Mouse (Mus musculus): Measurements from ENCODE around the gene Insl3. TPM values are rescaled to one million over a fixed set of nuclear protein-coding genes. Genes with fewer than 3 reads are reported as not detected.

The Insl3 gene
- polyA plus RNA-seq, 1 experiment from 2014 or later: 1.3 TPM

DNA sequence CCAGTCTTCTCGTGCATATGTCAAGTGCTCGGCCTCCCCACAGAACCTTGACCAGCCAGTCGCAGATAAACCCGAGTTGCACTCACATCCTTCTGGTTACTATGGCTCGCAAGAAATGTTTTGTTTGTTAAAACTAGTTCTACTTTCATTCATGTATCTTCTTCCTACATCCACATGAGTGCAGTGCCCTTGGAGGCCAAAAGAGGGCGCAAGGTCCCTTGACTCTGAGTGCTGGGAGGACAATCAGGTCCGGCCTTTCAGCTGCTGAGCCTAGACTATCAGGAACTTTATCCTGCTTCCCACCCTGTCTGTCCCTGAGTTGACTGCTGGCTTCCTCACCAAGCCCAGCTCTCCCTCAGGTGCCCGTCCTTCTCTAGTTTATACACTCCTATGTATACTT is 18.9 kb downstream of the Insl3 start:
- ATAC-seq (replicated peaks; ENCODE audit: low FRiP score): no peak
- peaks cover 43% of the 10 kb centered on the region for H3K27me3 ChIP-seq (replicated peaks; ENCODE audit: control insufficient read depth, insufficient read depth, low read length)
- H3K9me3 ChIP-seq (ENCODE audit: control insufficient read depth, low read length): no peaks in the 10 kb centered on the region
- no peak overlapping the region for H3K4me3 ChIP-seq (ENCODE audit: low read depth, low read length)
- H3K9ac ChIP-seq (ENCODE audit: low read depth, low read length): no peak overlapping the region
- no peak for DNase-seq (ENCODE audit: low spot score)
- H3K27ac ChIP-seq (ENCODE audit: low read depth, low read length): no peak overlapping the region
- WGBS: 29% methylated on average over 8 of the region's 8 CpGs
- H3K36me3 ChIP-seq (ENCODE audit: control insufficient read depth, insufficient read depth, low read length): no peaks in the 10 kb centered on the region
- no peak overlapping the region for H3K4me2 ChIP-seq
- peaks cover 1% of the 10 kb centered on the region for H3K4me1 ChIP-seq (replicated peaks; ENCODE audit: control insufficient read depth, insufficient read depth, low read length)

DNA sequence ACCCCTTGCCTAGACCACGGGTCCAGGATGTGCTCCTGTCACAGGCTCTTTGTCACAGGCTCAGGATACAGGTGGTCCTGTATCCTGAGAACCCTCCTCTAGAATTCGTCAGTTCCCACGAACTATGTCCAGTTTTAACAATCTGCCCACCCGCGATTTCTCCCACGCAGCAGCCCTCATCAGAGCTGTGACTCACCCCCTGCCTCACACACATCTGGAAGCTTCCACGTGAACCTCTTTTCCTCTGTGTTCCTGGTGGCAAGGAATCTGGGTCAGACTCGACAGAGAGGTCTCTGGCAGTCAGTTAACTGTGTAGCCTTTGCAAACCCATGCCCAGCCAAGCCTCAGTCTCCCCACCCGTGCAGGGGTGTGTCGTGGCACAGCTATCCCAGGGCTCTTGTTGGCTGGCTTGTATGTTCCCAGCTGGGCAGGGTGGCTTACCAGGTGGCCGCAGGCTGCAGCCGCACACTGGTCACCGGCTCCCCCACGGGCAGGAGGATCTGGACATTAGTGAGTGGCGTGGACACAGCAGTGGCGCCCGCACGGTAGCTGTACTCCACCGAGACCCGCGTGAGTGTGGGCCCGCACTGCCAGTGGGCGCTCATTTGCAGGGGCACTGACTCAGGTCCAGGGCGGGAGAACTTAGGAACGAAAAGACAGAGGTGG is 20.3 kb downstream of the Insl3 start:
- no peaks in the 10 kb centered on the region for H3K9me3 ChIP-seq (ENCODE audit: control insufficient read depth, low read length)
- DNase-seq (ENCODE audit: low spot score) (no peak), ATAC-seq (replicated peaks; ENCODE audit: low FRiP score) (no peak)
- peaks cover 37% of the 10 kb centered on the region for H3K27me3 ChIP-seq (replicated peaks; ENCODE audit: control insufficient read depth, insufficient read depth, low read length)
- H3K36me3 ChIP-seq (ENCODE audit: control insufficient read depth, insufficient read depth, low read length): no peaks in the 10 kb centered on the region
- WGBS: 40% methylated on average over 25 of the region's 25 CpGs
- H3K9ac ChIP-seq (ENCODE audit: low read depth, low read length): no peak overlapping the region
- H3K4me3 ChIP-seq (ENCODE audit: low read depth, low read length): 0 out of 2 replicates have a peak overlapping the region, but pooled peaks have one; percentile 7
- H3K4me1 ChIP-seq (replicated peaks; ENCODE audit: control insufficient read depth, insufficient read depth, low read length): no peaks in the 10 kb centered on the region; the same call in 1 of the 2 replicates
- H3K27ac ChIP-seq (ENCODE audit: low read depth, low read length): no peak overlapping the region
- H3K4me2 ChIP-seq: peak overlapping the region; percentile 52

DNA sequence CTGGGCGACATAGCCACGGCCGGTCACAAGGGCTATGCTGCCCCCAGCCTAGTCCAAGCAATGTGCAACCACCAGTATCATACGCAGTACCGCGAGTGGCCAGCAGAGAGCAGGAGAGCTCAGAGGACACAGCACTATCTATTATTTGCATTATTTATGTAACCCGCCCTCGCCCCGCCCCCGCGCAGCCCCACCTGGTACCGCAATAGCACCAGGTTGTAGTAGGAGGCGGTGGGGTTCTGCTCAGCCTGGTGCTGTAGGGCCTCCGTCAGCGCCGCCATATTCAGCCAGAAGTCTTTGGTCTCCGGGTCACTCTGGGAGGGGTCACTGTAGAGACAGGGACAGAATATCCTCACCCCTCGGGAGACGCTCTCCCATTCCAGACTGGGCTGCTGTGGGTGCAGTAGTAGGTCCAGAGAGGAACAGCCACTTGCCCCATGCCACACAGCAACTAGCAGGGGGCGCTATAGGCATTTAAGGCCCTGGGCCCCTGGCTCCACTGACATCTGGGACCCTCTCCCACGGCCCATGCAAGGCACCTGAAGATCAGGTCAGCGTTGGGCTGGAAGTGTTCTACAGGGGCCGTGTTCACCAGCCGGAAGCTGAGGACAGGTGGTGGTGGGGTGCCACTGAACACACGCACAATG is 20.9 kb downstream of the Insl3 start:
- Histone ChIP-seq H3K4me2 (peak overlapping the region; percentile 52), H3K4me3 (ENCODE audit: low read depth, low read length) (0 out of 2 replicates have a peak overlapping the region, but pooled peaks have one; percentile 7)
- peak; percentile 74 for ATAC-seq (replicated peaks; ENCODE audit: low FRiP score)

DNA sequence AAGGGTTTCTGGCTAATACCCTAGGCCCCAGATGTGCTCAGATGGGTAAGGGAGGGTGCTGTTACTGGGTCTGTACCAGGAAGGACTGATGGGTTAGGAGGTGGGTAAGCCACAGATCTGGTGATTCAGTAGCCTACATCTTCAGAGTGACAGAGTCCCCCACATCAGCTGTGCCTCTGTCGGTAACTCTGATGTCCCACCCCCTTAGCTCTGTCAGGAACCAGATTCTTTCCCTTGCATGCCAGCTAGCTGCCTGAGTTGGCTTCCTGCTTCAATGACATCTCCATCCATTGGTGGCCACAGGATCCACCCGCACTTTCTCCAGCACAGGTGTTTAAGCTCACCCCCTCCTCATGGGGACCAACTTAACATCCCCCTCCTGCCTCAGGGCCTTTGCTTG is 22.6 kb downstream of the Insl3 start:
- ATAC-seq (replicated peaks; ENCODE audit: low FRiP score): no peak
- WGBS: 70% methylated on average over 2 of the region's 2 CpGs

More for the DNA sequence above, 20.9 kb downstream of the Insl3 start:
- H3K9ac ChIP-seq (ENCODE audit: low read depth, low read length): no peak overlapping the region
- no peaks in the 10 kb centered on the region for H3K9me3 ChIP-seq (ENCODE audit: control insufficient read depth, low read length)
- peak; percentile 81 for DNase-seq (ENCODE audit: low spot score)
- H3K27me3 ChIP-seq (replicated peaks; ENCODE audit: control insufficient read depth, insufficient read depth, low read length): peaks cover 33% of the 10 kb centered on the region
- no peaks in the 10 kb centered on the region; the same call in 1 of the 2 replicates for H3K4me1 ChIP-seq (replicated peaks; ENCODE audit: control insufficient read depth, insufficient read depth, low read length)
- H3K36me3 ChIP-seq (ENCODE audit: control insufficient read depth, insufficient read depth, low read length): no peaks in the 10 kb centered on the region
- 23% methylated on average over 25 of the region's 25 CpGs for WGBS
- no peak overlapping the region for H3K27ac ChIP-seq (ENCODE audit: low read depth, low read length)

GRCm38 (mm10) chr8:71715531-71715930 is 26.5 kb downstream of the Insl3 start:
- Histone ChIP-seq H3K4me2 (no peak overlapping the region), H3K36me3 (ENCODE audit: control insufficient read depth, insufficient read depth, low read length) (no peaks in the 10 kb centered on the region), H3K4me1 (replicated peaks; ENCODE audit: control insufficient read depth, insufficient read depth, low read length) (no peaks in the 10 kb centered on the region), H3K27ac (ENCODE audit: low read depth, low read length) (no peak overlapping the region), H3K27me3 (replicated peaks; ENCODE audit: control insufficient read depth, insufficient read depth, low read length) (peaks cover 5% of the 10 kb centered on the region; the same call in 1 of the 2 replicates), H3K4me3 (ENCODE audit: low read depth, low read length) (no peak overlapping the region), H3K9me3 (ENCODE audit: control insufficient read depth, low read length) (no peaks in the 10 kb centered on the region), H3K9ac (ENCODE audit: low read depth, low read length) (no peak overlapping the region)
- no peak for ATAC-seq (replicated peaks; ENCODE audit: low FRiP score)
- 48% methylated on average over 8 of the region's 8 CpGs for WGBS
- DNase-seq (ENCODE audit: low spot score): no peak

More for the DNA sequence above, 22.6 kb downstream of the Insl3 start:
- Histone ChIP-seq H3K27me3 (replicated peaks; ENCODE audit: control insufficient read depth, insufficient read depth, low read length) (peaks cover 27% of the 10 kb centered on the region), H3K4me1 (replicated peaks; ENCODE audit: control insufficient read depth, insufficient read depth, low read length) (no peaks in the 10 kb centered on the region; the same call in 1 of the 2 replicates), H3K36me3 (ENCODE audit: control insufficient read depth, insufficient read depth, low read length) (no peaks in the 10 kb centered on the region), H3K9ac (ENCODE audit: low read depth, low read length) (no peak overlapping the region), H3K27ac (ENCODE audit: low read depth, low read length) (no peak overlapping the region), H3K4me3 (ENCODE audit: low read depth, low read length) (no peak overlapping the region), H3K9me3 (ENCODE audit: control insufficient read depth, low read length) (no peaks in the 10 kb centered on the region), H3K4me2 (no peak overlapping the region)
- DNase-seq (ENCODE audit: low spot score): no peak

GRCm38 (mm10) chr8:71716561-71717053 is 27.6 kb downstream of the Insl3 start:
- DNase-seq (ENCODE audit: low spot score) (no peak), ATAC-seq (replicated peaks; ENCODE audit: low FRiP score) (no peak)
- Histone ChIP-seq H3K9ac (ENCODE audit: low read depth, low read length) (no peak overlapping the region), H3K27ac (ENCODE audit: low read depth, low read length) (no peak overlapping the region), H3K4me2 (no peak overlapping the region), H3K4me1 (replicated peaks; ENCODE audit: control insufficient read depth, insufficient read depth, low read length) (no peaks in the 10 kb centered on the region), H3K27me3 (replicated peaks; ENCODE audit: control insufficient read depth, insufficient read depth, low read length) (no peaks in the 10 kb centered on the region), H3K4me3 (ENCODE audit: low read depth, low read length) (no peak overlapping the region), H3K36me3 (ENCODE audit: control insufficient read depth, insufficient read depth, low read length) (no peaks in the 10 kb centered on the region), H3K9me3 (ENCODE audit: control insufficient read depth, low read length) (no peaks in the 10 kb centered on the region)
- WGBS: 74% methylated on average over 13 of the region's 13 CpGs

DNA sequence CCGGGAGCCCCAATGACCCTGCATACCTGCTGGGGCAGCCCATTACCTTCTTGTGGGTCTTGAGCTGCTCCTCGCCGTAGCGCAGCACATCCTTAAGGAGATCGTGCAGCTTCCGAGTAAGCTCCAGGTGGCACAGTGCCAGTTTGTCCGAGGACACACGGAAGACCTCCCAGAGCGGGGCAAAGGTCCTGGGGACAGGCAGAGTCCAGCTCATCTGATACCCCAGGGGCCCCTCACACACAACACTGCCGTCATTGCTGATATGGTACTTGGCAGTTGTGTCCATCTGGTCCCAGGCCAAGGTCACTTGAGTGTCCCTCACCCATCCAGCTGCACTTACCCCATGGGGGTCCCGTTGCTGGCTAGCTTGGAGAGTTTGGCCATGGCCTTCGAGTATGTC is 28.1 kb downstream of the Insl3 start:
- WGBS: 83% methylated on average over 12 of the region's 12 CpGs
- no peak overlapping the region for H3K27ac ChIP-seq (ENCODE audit: low read depth, low read length)
- no peaks in the 10 kb centered on the region for H3K4me1 ChIP-seq (replicated peaks; ENCODE audit: control insufficient read depth, insufficient read depth, low read length)
- H3K36me3 ChIP-seq (ENCODE audit: control insufficient read depth, insufficient read depth, low read length): no peaks in the 10 kb centered on the region
- DNase-seq (ENCODE audit: low spot score): no peak
- no peak overlapping the region for H3K4me2 ChIP-seq
- H3K27me3 ChIP-seq (replicated peaks; ENCODE audit: control insufficient read depth, insufficient read depth, low read length): no peaks in the 10 kb centered on the region
- ATAC-seq (replicated peaks; ENCODE audit: low FRiP score): no peak
- H3K9me3 ChIP-seq (ENCODE audit: control insufficient read depth, low read length): no peaks in the 10 kb centered on the region
- H3K4me3 ChIP-seq (ENCODE audit: low read depth, low read length): no peak overlapping the region
- H3K9ac ChIP-seq (ENCODE audit: low read depth, low read length): no peak overlapping the region

- Histone ChIP-seq H3K4me1 (replicated peaks; ENCODE audit: control insufficient read depth, insufficient read depth, low read length) (0 out of 2 replicates have a peak, but pooled peaks cover 1% of the 10 kb centered on the region), H3K4me2 (no peak overlapping the region), H3K9ac (ENCODE audit: low read depth, low read length) (no peak overlapping the region), H3K4me3 (ENCODE audit: low read depth, low read length) (no peak overlapping the region), H3K27ac (ENCODE audit: low read depth, low read length) (no peak overlapping the region), H3K27me3 (replicated peaks; ENCODE audit: control insufficient read depth, insufficient read depth, low read length) (no peaks in the 10 kb centered on the region), H3K9me3 (ENCODE audit: control insufficient read depth, low read length) (no peaks in the 10 kb centered on the region), H3K36me3 (ENCODE audit: control insufficient read depth, insufficient read depth, low read length) (no peaks in the 10 kb centered on the region)
- ATAC-seq (replicated peaks; ENCODE audit: low FRiP score) (no peak), DNase-seq (ENCODE audit: low spot score) (no peak)
- WGBS: 37% methylated on average over 3 of the region's 3 CpGs
These were observed 29.2 kb downstream of the Insl3 start for GRCm38 (mm10) chr8:71718252-71718651.
